Mouse (Mus musculus) CD8-positive naive resting alpha-beta T cell, adult 57 days (primary cell): Measurements from ENCODE around the gene Dtnbp1. TPM values are rescaled to one million over a fixed set of nuclear protein-coding genes. Genes with fewer than 3 reads are reported as not detected.

Experiments
- total RNA-seq: library from RNA; stranded (reverse); gene quantifications from one replicate; pipeline ENCODE4 v1.2.4, GENCODE M21; 2023

Dtnbp1 gene
- 22.2 TPM for total RNA-seq

DNA sequence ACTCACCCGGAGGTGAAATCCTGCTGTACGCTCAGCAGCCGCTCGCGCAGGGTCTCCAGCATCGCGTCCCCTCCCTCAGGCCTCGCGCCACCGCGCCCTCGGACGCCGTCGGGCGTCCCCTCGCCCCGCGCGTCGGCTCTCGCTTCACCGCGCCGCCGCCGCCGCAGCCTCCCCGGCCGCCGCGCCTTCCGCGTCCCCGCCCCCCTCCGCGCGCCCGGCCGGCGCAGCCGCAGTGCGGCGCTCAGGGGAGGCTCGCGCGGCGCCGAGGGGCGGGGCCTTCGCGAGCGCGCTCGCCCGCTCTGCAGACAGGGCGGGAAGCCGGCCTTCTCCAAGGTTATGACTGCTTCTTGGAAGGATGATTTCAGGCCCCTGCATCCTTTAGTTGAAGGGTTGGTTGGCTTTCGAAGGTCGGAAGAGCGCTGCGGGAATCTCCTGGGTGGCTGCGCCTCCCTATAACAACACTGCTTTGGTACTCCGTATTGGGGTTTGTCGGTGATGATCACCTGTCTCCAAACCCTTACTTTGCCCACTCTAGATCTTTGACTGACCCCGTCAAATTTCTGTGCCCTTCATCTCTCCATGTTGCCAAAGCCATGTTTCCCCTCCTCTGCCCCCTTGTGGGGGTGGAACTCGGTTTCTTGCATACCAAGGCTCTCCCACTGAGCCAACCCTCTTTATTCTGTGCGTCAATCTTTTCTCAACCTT lies at the start of gene Dtnbp1:
Gene Dtnbp1 (minus strand): TSS at position 237 of the 705 bp plus-strand sequence.

Other genes starting within 250 kb of the Dtnbp1 start
- not detected for gene Gm9817, start 76.5 kb upstream of the Dtnbp1 start, total RNA-seq